Mouse (Mus musculus) MEL (cell line): ENCODE data around the gene Ptgdr2.

Experiments
- BHLHE40 ChIP-seq: IDR thresholded peaks from 2 replicates; pipeline ENCODE4 v1.6.1; 2012; ENCODE audit warnings: low read depth, mild to moderate bottlenecking, inconsistent platforms, low read length, improper control_type of control experiment, borderline replicate concordance
- ELF1 ChIP-seq: IDR thresholded peaks from 2 replicates; pipeline ENCODE4 v1.6.1; 2014; ENCODE audit warnings: low read depth, mild to moderate bottlenecking, inconsistent platforms, low read length, improper control_type of control experiment, moderate library complexity
- NRF1 ChIP-seq: IDR thresholded peaks from 2 replicates; pipeline ENCODE4 v1.6.1; 2014; ENCODE audit warnings: low read depth, mild to moderate bottlenecking, inconsistent platforms, low read length, improper control_type of control experiment, moderate library complexity; ENCODE audit not compliant: poor library complexity, insufficient read depth, severe bottlenecking
- USF1 ChIP-seq: IDR thresholded peaks from 2 replicates; pipeline ENCODE4 v1.6.1; 2014; ENCODE audit warnings: low read depth, mild to moderate bottlenecking, inconsistent platforms, low read length, improper control_type of control experiment, moderate library complexity

DNA sequence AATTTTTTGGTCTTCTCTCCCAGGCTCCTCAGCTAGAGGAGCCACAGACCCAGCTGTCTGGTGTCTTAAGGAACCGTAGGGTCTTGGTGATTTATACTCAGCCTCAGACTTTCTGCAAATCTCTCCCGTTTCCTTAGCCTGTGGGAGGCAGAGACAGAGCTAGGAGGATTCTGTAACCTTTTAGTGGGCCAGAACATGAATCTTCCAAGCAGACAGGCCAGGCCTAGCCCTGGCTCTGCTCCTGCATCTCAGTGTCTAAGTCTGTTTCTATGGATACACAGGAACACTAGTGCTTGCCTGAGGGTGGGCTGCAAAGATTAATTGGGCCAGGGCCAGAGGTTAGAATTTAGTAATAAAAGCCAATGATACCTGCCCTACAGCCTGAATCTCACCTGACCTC, 36.2 kb downstream of the Ptgdr2 start:
- TF ChIP-seq BHLHE40 (no peak), USF1 (no peak), NRF1 (no peak), ELF1 (no peak)
